8 mouse cellular contexts compared by ENCODE assay signal in the genomic region with DNA sequence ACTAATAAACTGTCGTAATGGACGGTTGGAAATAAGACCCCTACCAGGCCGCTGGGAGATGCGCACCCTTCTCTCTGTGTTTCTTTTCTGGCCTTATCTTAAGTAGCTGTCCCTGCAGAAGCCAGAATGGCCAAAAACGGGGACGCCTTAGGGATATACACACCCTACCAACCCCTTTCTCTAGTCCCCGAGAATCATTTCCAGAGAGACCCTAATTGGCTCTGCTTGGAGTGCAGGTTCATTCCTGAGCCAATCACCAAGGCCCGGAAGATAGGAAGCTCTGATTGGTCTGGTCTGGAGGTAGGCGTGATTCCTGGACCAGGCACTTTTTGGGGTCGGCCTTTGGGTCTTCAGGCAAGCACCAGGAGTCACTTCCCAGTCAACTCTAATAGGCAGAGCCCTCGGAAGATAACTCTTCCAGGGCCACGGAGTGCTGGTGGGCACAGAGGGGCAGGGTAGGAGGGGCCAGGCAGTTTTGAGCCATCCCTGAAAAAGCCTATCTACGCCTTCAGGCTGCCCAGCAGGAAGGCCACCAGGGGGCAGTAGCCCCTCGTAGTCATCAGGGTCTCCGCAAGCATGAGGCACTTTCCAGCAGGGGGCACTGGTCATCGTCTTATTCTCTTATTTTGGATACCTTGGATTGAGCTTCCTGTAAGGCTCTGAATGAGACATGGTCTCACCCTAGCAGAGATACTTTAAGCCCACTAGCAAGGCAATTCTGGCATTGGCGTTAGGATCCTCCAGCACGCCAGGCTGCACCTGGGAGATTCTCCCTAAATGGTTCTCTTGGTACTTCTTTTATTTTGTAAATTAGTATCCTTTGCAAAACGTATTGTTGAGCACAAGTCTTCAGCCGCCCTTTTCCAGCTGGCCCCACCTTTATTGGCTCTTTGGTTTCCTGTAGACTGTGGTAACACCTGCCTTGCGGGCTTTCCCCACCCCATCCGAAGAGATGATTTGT. TPM values are rescaled to one million over a fixed set of nuclear protein-coding genes. Genes with fewer than 3 reads are reported as not detected.
DNase-seq lines count a peak whose midpoint lies in the region; ATAC-seq lines count a peak whose summit lies in the region.

No protein-coding gene starts in this region.

- peak; percentile 94 for ATAC-seq in megakaryocyte, adult 5-6 weeks (ENCODE audit: poor library complexity, severe bottlenecking)

- peak; percentile 93 to 98 for DNase-seq in adrenal gland, adult (ENCODE audit: inconsistent age in 2 of 2, low spot score in 1 of 2)
- peak; percentile 96 for DNase-seq in embryo, embryonic 10 days (ENCODE audit: low spot score)
- peak; percentile 98 for DNase-seq in gastrocnemius, postnatal 10 days
- peak; percentile 98 for DNase-seq in induced T-regulatory cell, adult 2 months (ENCODE audit: low read depth)
- peak; percentile 92 to 95 for DNase-seq in left cerebral cortex, adult 8-10 months (ENCODE audit: low spot score in 2 of 2)
- peak; percentile 94 for DNase-seq in right cerebral cortex, adult 18-20 months
- DNase-seq in urinary bladder, adult 2 months (ENCODE audit: low spot score): peak; percentile 91

RNA-seq across cellular contexts. Expression of a gene that starts 9.1 kb away (rescaled TPM):
- total RNA-seq in gastrocnemius, postnatal 10 days (2021): 10 to 100 TPM; 13.5 to 16.2 TPM
- total RNA-seq in left cerebral cortex, adult 8-10 months (2022): 10 to 100 TPM; 77.1 to 92.1 (median 80.7) TPM
- total RNA-seq in megakaryocyte, adult 5-6 weeks (2015): 28.2 and 29.2 TPM in 2 replicates
- 58.4 and 78.1 TPM in 2 replicates for total RNA-seq in megakaryocyte, adult 5-6 weeks (2017)
- polyA plus RNA-seq in urinary bladder, adult 2 months (2012; rRNA removed): 18.0 and 31.0 TPM in 2 replicates

RNA-seq across cellular contexts. Expression of a gene that starts 56.9 kb away (rescaled TPM):
- 10 to 100 TPM; 11.9 to 16.9 TPM for total RNA-seq in gastrocnemius, postnatal 10 days (2021)
- 10 to 100 TPM; 30.7 to 32.7 (median 31.1) TPM for total RNA-seq in left cerebral cortex, adult 8-10 months (2022)
- 14.5 and 15.3 TPM in 2 replicates for total RNA-seq in megakaryocyte, adult 5-6 weeks (2015)
- 48.1 and 50.4 TPM in 2 replicates for total RNA-seq in megakaryocyte, adult 5-6 weeks (2017)
- 25.1 and 26.1 TPM in 2 replicates for polyA plus RNA-seq in urinary bladder, adult 2 months (2012; rRNA removed)

Comparison
In these comparisons a context has a peak if more than half of its experiments do, and no peak if none do; other contexts are left out.
1. Peak in every context shown above with its lines: DNase-seq and ATAC-seq.